Mouse (Mus musculus) Muller cell, postnatal 12 days (primary cell): ENCODE data around the gene Nmt1.

Experiments used
- DNase-seq: peaks from one replicate; pipeline ENCODE4 v3.0.0-alpha.2; 2015; ENCODE audit errors: inconsistent ontology term

The Nmt1 gene

GRCm38 (mm10) chr11:103043982-103044381, 16.0 kb downstream of the Nmt1 start:
- DNase-seq: no peak

GRCm38 (mm10) chr11:103046286-103046685, 18.3 kb downstream of the Nmt1 start:
- peak; percentile 74 for DNase-seq

- DNase-seq: no peak
These were observed 21.6 kb downstream of the Nmt1 start for GRCm38 (mm10) chr11:103049611-103050010.

- DNase-seq: peak; percentile 61
These were observed 22.2 kb downstream of the Nmt1 start for GRCm38 (mm10) chr11:103050153-103050552.

GRCm38 (mm10) chr11:103051249-103051691, 23.3 kb downstream of the Nmt1 start:
- DNase-seq: peak; percentile 97

GRCm38 (mm10) chr11:103052078-103052477, 24.1 kb downstream of the Nmt1 start:
- no peak for DNase-seq

GRCm38 (mm10) chr11:103053191-103054076, 25.4 kb downstream of the Nmt1 start:
- DNase-seq: no peak

GRCm38 (mm10) chr11:103054798-103055197, 26.8 kb downstream of the Nmt1 start:
- no peak for DNase-seq

GRCm38 (mm10) chr11:103056636-103057035, 28.6 kb downstream of the Nmt1 start:
- no peak for DNase-seq

- DNase-seq: no peak
These were observed 30.6 kb downstream of the Nmt1 start for GRCm38 (mm10) chr11:103058499-103059085.

- no peak for DNase-seq
These were observed 38.4 kb downstream of the Nmt1 start for GRCm38 (mm10) chr11:103066191-103067050.

GRCm38 (mm10) chr11:103067051-103067361, 39.0 kb downstream of the Nmt1 start:
- DNase-seq: no peak

GRCm38 (mm10) chr11:103067457-103068001, 39.5 kb downstream of the Nmt1 start:
- DNase-seq: no peak

- no peak for DNase-seq
These were observed 40.3 kb downstream of the Nmt1 start for GRCm38 (mm10) chr11:103068272-103068671.

- no peak for DNase-seq
These were observed 40.9 kb downstream of the Nmt1 start for GRCm38 (mm10) chr11:103068884-103069283.

GRCm38 (mm10) chr11:103069731-103070130, 41.7 kb downstream of the Nmt1 start:
- DNase-seq: no peak

- DNase-seq: no peak
These were observed 42.4 kb downstream of the Nmt1 start for GRCm38 (mm10) chr11:103070322-103070880.

GRCm38 (mm10) chr11:103073671-103074070, 45.7 kb downstream of the Nmt1 start:
- no peak for DNase-seq

- DNase-seq: no peak
These were observed 46.2 kb downstream of the Nmt1 start for GRCm38 (mm10) chr11:103074121-103074650.

GRCm38 (mm10) chr11:103074796-103075323, 46.9 kb downstream of the Nmt1 start:
- no peak for DNase-seq

- no peak for DNase-seq
These were observed 48.0 kb downstream of the Nmt1 start for GRCm38 (mm10) chr11:103076010-103076409.
